Mouse (Mus musculus) MEL (cell line): ENCODE measurements around the gene Gfy. TPM values are rescaled to one million over a fixed set of nuclear protein-coding genes. Genes with fewer than 3 reads are reported as not detected.

Experiments
- DNase-seq: peaks from one replicate; pipeline ENCODE4 v3.0.0; 2011; ENCODE audit warnings: low read depth, low spot score
- H3K27ac ChIP-seq: 2 replicates; pipeline ENCODE4 v1.5.1; 2012; ENCODE audit warnings: low read depth, mild to moderate bottlenecking, control low read depth, low read length, moderate library complexity; ENCODE audit not compliant: control insufficient read depth
- H3K27me3 ChIP-seq, 2 experiments: fragments of 150-350 bp in 1 of 2; sonication (generic) in 1 of 2; 2 replicates each; pipeline ENCODE4 v1.6.1; 2012; ENCODE audit warnings: low read length in 2 of 2, mild to moderate bottlenecking in 2 of 2, improper control_type of control experiment in 1 of 2, moderate library complexity in 1 of 2; ENCODE audit not compliant: insufficient read depth in 2 of 2, control insufficient read depth in 1 of 2
- H3K36me3 ChIP-seq, 2 experiments: 2 replicates each; pipeline ENCODE4 v1.6.1; 2012 to 2014; ENCODE audit warnings: low read length in 2 of 2, improper control_type of control experiment in 1 of 2, inconsistent platforms in 1 of 2, mild to moderate bottlenecking in 1 of 2; ENCODE audit not compliant: insufficient read depth in 2 of 2, control insufficient read depth in 1 of 2
- H3K4me1 ChIP-seq, 2 experiments: fragments of 150-350 bp in 1 of 2; sonication (generic) in 1 of 2; 2 replicates each; pipeline ENCODE4 v1.6.1; 2012; ENCODE audit warnings: low read length in 2 of 2, improper control_type of control experiment in 1 of 2, mild to moderate bottlenecking in 1 of 2; ENCODE audit not compliant: insufficient read depth in 2 of 2, control insufficient read depth in 1 of 2
- H3K4me3 ChIP-seq, 2 experiments: fragments of 150-350 bp in 1 of 2; sonication (generic) in 1 of 2; 2 replicates each; pipeline ENCODE4 v1.5.1; 2012; ENCODE audit warnings: low read depth in 2 of 2, low read length in 2 of 2, mild to moderate bottlenecking in 2 of 2, moderate library complexity in 2 of 2, control low read depth in 1 of 2, improper control_type of control experiment in 1 of 2; ENCODE audit not compliant: control insufficient read depth in 1 of 2, insufficient read depth in 1 of 2
- H3K79me2 ChIP-seq: 2 replicates; pipeline ENCODE4 v1.6.1; 2012; ENCODE audit warnings: mild to moderate bottlenecking, low read length, moderate library complexity; ENCODE audit not compliant: control insufficient read depth, poor library complexity, insufficient read depth
- H3K9ac ChIP-seq: 2 replicates; pipeline ENCODE4 v1.6.1; 2012; ENCODE audit warnings: low read depth, mild to moderate bottlenecking, control low read depth, low read length, moderate library complexity; ENCODE audit not compliant: control insufficient read depth, poor library complexity, severe bottlenecking
- H3K9me3 ChIP-seq: fragments of 150-350 bp; sonication (generic); replicated peaks from 2 replicates; pipeline ENCODE4 v1.6.1; 2012; ENCODE audit warnings: mild to moderate bottlenecking, low read length, improper control_type of control experiment, moderate library complexity; ENCODE audit not compliant: insufficient read depth
- BHLHE40 ChIP-seq: IDR thresholded peaks from 2 replicates; pipeline ENCODE4 v1.6.1; 2012; ENCODE audit warnings: low read depth, mild to moderate bottlenecking, inconsistent platforms, low read length, improper control_type of control experiment, borderline replicate concordance
- CHD1 ChIP-seq: IDR thresholded peaks from 2 replicates; pipeline ENCODE4 v1.6.1; 2012; ENCODE audit warnings: low read depth, mild to moderate bottlenecking, inconsistent platforms, low read length, improper control_type of control experiment
- CHD2 ChIP-seq: IDR thresholded peaks from 2 replicates; pipeline ENCODE4 v1.6.1; 2011; ENCODE audit warnings: low read length, improper control_type of control experiment
- CTCF ChIP-seq, 3 experiments: IDR thresholded peaks in 2 of 3; conservative IDR thresholded peaks in 1 of 3; 2 replicates each; pipeline ENCODE4 v1.5.1; 2011 to 2012; ENCODE audit warnings: low read length in 3 of 3, low read depth in 2 of 3, mild to moderate bottlenecking in 2 of 3, improper control_type of control experiment in 1 of 3, inconsistent platforms in 1 of 3, mixed read lengths in 1 of 3, moderate library complexity in 1 of 3; ENCODE audit not compliant: control insufficient read depth in 1 of 3, insufficient read depth in 1 of 3, poor library complexity in 1 of 3, severe bottlenecking in 1 of 3
- E2F4 ChIP-seq: IDR thresholded peaks from 2 replicates; pipeline ENCODE4 v1.6.1; 2011; ENCODE audit warnings: low read depth, low read length, improper control_type of control experiment, borderline replicate concordance
- ELF1 ChIP-seq: IDR thresholded peaks from 2 replicates; pipeline ENCODE4 v1.6.1; 2014; ENCODE audit warnings: low read depth, mild to moderate bottlenecking, inconsistent platforms, low read length, improper control_type of control experiment, moderate library complexity
- ETS1 ChIP-seq: IDR thresholded peaks from 2 replicates; pipeline ENCODE4 v1.6.1; 2012; ENCODE audit warnings: low read depth, mild to moderate bottlenecking, inconsistent platforms, low read length, improper control_type of control experiment, moderate library complexity
- GABPA ChIP-seq: IDR thresholded peaks from 2 replicates; pipeline ENCODE4 v1.6.1; 2012; ENCODE audit warnings: low read depth, mild to moderate bottlenecking, inconsistent platforms, low read length, improper control_type of control experiment, moderate library complexity
- HCFC1 ChIP-seq: IDR thresholded peaks from 2 replicates; pipeline ENCODE4 v1.6.1; 2012; ENCODE audit warnings: low read depth, mild to moderate bottlenecking, inconsistent platforms, low read length, improper control_type of control experiment, moderate library complexity
- KAT2A ChIP-seq: conservative IDR thresholded peaks from 2 replicates; pipeline ENCODE4 v1.6.1; 2012; ENCODE audit warnings: low read depth, low read length, improper control_type of control experiment, inconsistent platforms
- MAFK ChIP-seq: IDR thresholded peaks from 2 replicates; pipeline ENCODE4 v1.6.1; 2011; ENCODE audit warnings: low read depth, mild to moderate bottlenecking, low read length, improper control_type of control experiment, borderline replicate concordance
- MAX ChIP-seq: IDR thresholded peaks from 2 replicates; pipeline ENCODE4 v1.6.1; 2011; ENCODE audit warnings: low read length, improper control_type of control experiment
- MXI1 ChIP-seq: IDR thresholded peaks from 2 replicates; pipeline ENCODE4 v1.6.1; 2011; ENCODE audit warnings: mild to moderate bottlenecking, low read depth, low read length, improper control_type of control experiment
- MYC ChIP-seq: IDR thresholded peaks from 2 replicates; pipeline ENCODE4 v1.6.1; 2011; ENCODE audit warnings: low read depth, mild to moderate bottlenecking, low read length, improper control_type of control experiment, moderate library complexity
- NRF1 ChIP-seq: IDR thresholded peaks from 2 replicates; pipeline ENCODE4 v1.6.1; 2014; ENCODE audit warnings: low read depth, mild to moderate bottlenecking, inconsistent platforms, low read length, improper control_type of control experiment, moderate library complexity; ENCODE audit not compliant: poor library complexity, insufficient read depth, severe bottlenecking
- POLR2A ChIP-seq, 2 experiments: IDR thresholded peaks; 2 replicates each; pipeline ENCODE4 v1.6.1; 2011 to 2012; ENCODE audit warnings: low read length in 2 of 2, mild to moderate bottlenecking in 2 of 2, control low read depth in 1 of 2, improper control_type of control experiment in 1 of 2, low read depth in 1 of 2, moderate library complexity in 1 of 2; ENCODE audit not compliant: control insufficient read depth in 1 of 2, insufficient read depth in 1 of 2, poor library complexity in 1 of 2
- RAD21 ChIP-seq: IDR thresholded peaks from 2 replicates; pipeline ENCODE4 v1.6.1; 2011; ENCODE audit warnings: mild to moderate bottlenecking, low read depth, low read length, improper control_type of control experiment
- SIN3A ChIP-seq: IDR thresholded peaks from 2 replicates; pipeline ENCODE4 v1.6.1; 2012; ENCODE audit warnings: low read length, improper control_type of control experiment, inconsistent platforms
- SMC3 ChIP-seq: IDR thresholded peaks from 2 replicates; pipeline ENCODE4 v1.6.1; 2011; ENCODE audit warnings: low read depth, low read length, improper control_type of control experiment
- TCF12 ChIP-seq: IDR thresholded peaks from 2 replicates; pipeline ENCODE4 v1.6.1; 2014; ENCODE audit warnings: low read depth, mild to moderate bottlenecking, inconsistent platforms, low read length, improper control_type of control experiment, moderate library complexity
- USF1 ChIP-seq: IDR thresholded peaks from 2 replicates; pipeline ENCODE4 v1.6.1; 2014; ENCODE audit warnings: low read depth, mild to moderate bottlenecking, inconsistent platforms, low read length, improper control_type of control experiment, moderate library complexity
- ZC3H11A ChIP-seq: IDR thresholded peaks from 2 replicates; pipeline ENCODE4 v1.6.1; 2012; ENCODE audit warnings: low read depth, mild to moderate bottlenecking, inconsistent platforms, low read length, improper control_type of control experiment
- polyA plus RNA-seq, 2 experiments: library from polyadenylated mRNA; stranded (reverse) in 1 of 2; unstranded in 1 of 2; fragments of >175 nt in 1 of 2; fragments of >200 nt in 1 of 2; gene quantifications; 2 replicates each; pipeline versions ENCODE4 v1.2.1 to v1.2.4; 2012; ENCODE audit warnings: low replicate concordance in 2 of 2, low read depth in 1 of 2; ENCODE audit not compliant: insufficient read length in 2 of 2, insufficient read depth in 1 of 2, missing spikeins in 1 of 2
- total RNA-seq: library from RNA; depleted of rRNA; stranded (reverse); fragments of 300-350 nt; gene quantifications from 2 replicates; pipeline ENCODE4 v1.2.3, GENCODE M21; 2012

Gene Gfy
- total and polyA plus RNA-seq, 3 experiments, result not detected

DNA sequence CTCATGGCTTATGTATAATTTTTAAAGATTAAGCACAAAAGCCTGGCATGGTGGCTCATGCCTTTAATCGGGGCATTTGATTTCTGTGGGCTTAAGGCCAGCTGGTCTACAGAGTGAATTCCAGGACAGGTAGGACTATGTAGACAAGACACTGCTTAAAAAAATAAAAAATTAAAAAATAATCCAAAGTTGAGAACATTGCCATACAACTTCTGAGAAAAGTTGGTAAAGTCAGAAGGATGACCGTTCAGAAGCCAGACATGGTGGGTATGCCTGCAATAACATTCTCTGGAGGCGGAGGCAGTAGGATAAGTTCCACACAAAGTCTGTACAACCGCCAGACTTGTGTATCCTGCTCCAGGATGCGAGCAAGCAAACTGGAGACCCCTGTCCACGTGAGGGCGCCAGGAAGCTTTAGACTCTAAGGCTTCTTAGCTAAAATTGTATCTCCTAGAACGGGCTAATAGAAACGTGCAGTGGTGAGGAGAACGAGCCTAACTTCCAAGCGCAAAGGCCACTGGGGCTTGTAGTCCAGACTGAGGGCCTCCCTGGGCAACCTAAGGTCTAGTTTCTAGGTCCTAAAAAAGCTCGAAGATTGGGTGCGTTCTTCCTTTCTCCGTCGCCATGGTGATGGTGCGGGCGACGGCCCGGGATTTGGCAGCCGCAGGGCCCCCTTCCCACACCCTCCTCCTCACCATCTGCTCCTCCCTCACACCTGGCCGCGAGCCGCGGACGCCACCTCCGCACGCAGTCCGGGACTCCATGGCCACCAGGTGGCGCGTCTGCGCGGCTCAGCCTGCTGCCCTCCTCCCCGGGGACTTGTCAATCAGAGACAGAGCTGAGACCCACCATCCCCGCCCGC lies 17.5 kb downstream of the Gfy start:
- TF ChIP-seq SMC3 (peak; percentile 82), MAX (peak; percentile 69; the same call in 1 of the 2 replicates), RAD21 (peak; percentile 48), USF1 (peak; percentile 77), E2F4 (no peak), POLR2A (IDR thresholded peaks at IDR 0.05; ENCODE audit: control insufficient read depth in 1 of 2, insufficient read depth in 1 of 2, low read depth in 1 of 2, low read length in 2 of 2, poor library complexity in 1 of 2) (no peak; a peak in 1 of 4 replicates), ELF1 (peak; percentile 7; the same call in 1 of the 2 replicates), MYC (peak; percentile 89; the same call in 1 of the 2 replicates), HCFC1 (peak; percentile 95), ETS1 (peak; percentile 43; the same call in 1 of the 2 replicates), GABPA (no peak), BHLHE40 (peak; percentile 76; the same call in 1 of the 2 replicates), NRF1 (0 out of 2 replicates have a peak, but pooled peaks have one; percentile 26), KAT2A (peak; percentile 56; the same call in 1 of the 2 replicates), TCF12 (peak; percentile 30; the same call in 1 of the 2 replicates), SIN3A (peak; percentile 86), CHD2 (no peak), CHD1 (no peak), MAFK (no peak), CTCF (IDR thresholded peaks at IDR 0.05 in 2 of 3, conservative IDR thresholded peaks at IDR 0.05 in 1 of 3; ENCODE audit: control insufficient read depth in 1 of 3, insufficient read depth in 1 of 3, low read depth in 2 of 3, low read length in 3 of 3, poor library complexity in 1 of 3, severe bottlenecking in 1 of 3) (peak; percentile 72 to 94 (median 82)), MXI1 (peak; percentile 88), ZC3H11A (peak; percentile 39)

More for the DNA sequence above, 17.5 kb downstream of the Gfy start:
- Histone ChIP-seq H3K9ac (peak overlapping the region; percentile 56), H3K79me2 (no peaks in the 10 kb centered on the region), H3K36me3 (peaks cover 0 to 4% of the 10 kb centered on the region in 2 experiments; a peak in 1 of 4 replicates), H3K4me3 (peak overlapping the region; percentile 6 to 10; a peak in 1 of 4 replicates), H3K27me3 (peaks cover 4 to 9% of the 10 kb centered on the region in 2 experiments), H3K4me1 (no peaks in the 10 kb centered on the region; a peak in 2 of 4 replicates), H3K27ac (peak overlapping the region; percentile 49; the same call in 1 of the 2 replicates), H3K9me3 (no peaks in the 10 kb centered on the region)
- peak; percentile 96 for DNase-seq
